19 mouse cellular contexts compared by ENCODE assay signal in the genomic region with DNA sequence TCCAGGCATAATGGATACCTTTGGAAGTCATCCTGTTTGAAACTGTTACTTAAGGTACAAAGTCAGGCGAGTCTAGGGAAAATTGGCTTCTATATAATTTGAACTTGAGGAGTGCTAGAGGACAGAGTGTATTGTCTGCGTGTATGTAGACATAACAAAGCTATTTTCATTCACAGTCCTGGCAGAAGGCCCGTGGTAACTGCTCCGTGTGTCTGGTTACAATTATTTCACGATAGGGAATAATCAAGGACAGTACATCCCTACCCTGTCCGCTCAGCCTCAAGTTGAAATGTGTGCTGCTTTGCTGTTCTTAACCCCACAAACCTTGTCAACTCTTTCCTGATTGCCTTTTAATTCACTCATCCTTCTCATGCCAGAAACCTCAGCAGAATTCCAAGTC.
DNase-seq lines count a peak whose midpoint lies in the region; ATAC-seq and TF ChIP-seq lines count a peak whose summit lies in the region.
"Had no signal": no experiment of that assay in that cellular context is flagged by ENCODE, and none has a peak within 500 bp of the region (broad histone marks: within the 10 kb centered on the region; RNA-seq: fewer than 3 reads in every experiment).

No protein-coding gene starts in this region.

- 36% methylated on average over 6 of the region's 6 CpGs for WGBS in heart, postnatal 0 days

- no peak for DNase-seq in heart, postnatal 0 days (ENCODE audit: low spot score)
- no peak for DNase-seq in heart, postnatal 14 days
- peak; percentile 55 for DNase-seq in ovary, adult 18-20 months (ENCODE audit: low spot score)
- no peak for DNase-seq in ovary, postnatal 10 days (ENCODE audit: low spot score)
- peak; percentile 23 for DNase-seq in fibroblast of lung, adult 2 months (ENCODE audit: low read depth)
- peak; percentile 50 for DNase-seq in skeletal muscle tissue, adult 2 months (ENCODE audit: low read depth, low spot score)
- no peak for DNase-seq in kidney, postnatal 14 days
- DNase-seq in T-cell, adult 2 months (ENCODE audit: low spot score): no peak
- DNase-seq: cerebellum, adult 9-11 months; heart, postnatal 4 days; kidney, adult 11 months; thymus, adult 2 months had no signal

- no peaks in the 10 kb centered on the region for H3K27me3 ChIP-seq in heart, postnatal 0 days (ENCODE audit: control insufficient read depth, insufficient read depth, low read length)
- H3K27me3 ChIP-seq: neural tube, embryonic 12.5 days had no signal

- H3K4me2 ChIP-seq in heart, postnatal 0 days (ENCODE audit: low read depth, low read length): no peak overlapping the region
- H3K4me2 ChIP-seq: limb, embryonic 12.5 days; neural tube, embryonic 12.5 days had no signal

- no peak overlapping the region for H3K9ac ChIP-seq in heart, postnatal 0 days (replicated peaks; ENCODE audit: low read depth, low read length)
- H3K9ac ChIP-seq: limb, embryonic 12.5 days; neural tube, embryonic 12.5 days had no signal

- no peak overlapping the region for H3K27ac ChIP-seq in heart, postnatal 0 days (ENCODE audit: low read depth)
- H3K27ac ChIP-seq: heart, embryonic 10.5 days; kidney, postnatal 0 days; limb, embryonic 12.5 days; neural tube, embryonic 12.5 days had no signal

- no peak for TF ChIP-seq EP300 in heart, postnatal 0 days (IDR thresholded peaks at IDR 0.05; ENCODE audit: low read depth)

- ATAC-seq in heart, postnatal 0 days (ENCODE audit: insufficient read depth, low read depth): peak; percentile 47
- ATAC-seq: forebrain, embryonic 16.5 days; hindbrain, embryonic 16.5 days had no signal

- H3K4me3 ChIP-seq in heart, postnatal 0 days (ENCODE audit: low read depth, low read length): no peak overlapping the region
- H3K4me3 ChIP-seq: erythroblast, embryonic 14.5 days; heart, embryonic 10.5 days; limb, embryonic 12.5 days; neural tube, embryonic 12.5 days had no signal

- intact Hi-C loops in heart, postnatal 14 days (cut with DNase I): no loop called here

- no peaks in the 10 kb centered on the region for H3K9me3 ChIP-seq in heart, postnatal 0 days (replicated peaks; ENCODE audit: control insufficient read depth, low read length)
- H3K9me3 ChIP-seq: heart, embryonic 10.5 days; limb, embryonic 12.5 days; neural tube, embryonic 12.5 days had no signal

- TF ChIP-seq CTCF in heart, postnatal 0 days (IDR thresholded peaks at IDR 0.05; ENCODE audit: low read depth): no peak

- no peaks in the 10 kb centered on the region for H3K4me1 ChIP-seq in heart, postnatal 0 days (ENCODE audit: control insufficient read depth, insufficient read depth)
- H3K4me1 ChIP-seq: heart, embryonic 10.5 days; limb, embryonic 12.5 days; neural tube, embryonic 12.5 days had no signal

- H3K36me3 ChIP-seq in heart, postnatal 0 days (replicated peaks; ENCODE audit: control insufficient read depth, insufficient read depth, low read length): no peaks in the 10 kb centered on the region
- H3K36me3 ChIP-seq: heart, embryonic 10.5 days; limb, embryonic 12.5 days; neural tube, embryonic 12.5 days had no signal

Comparison
In these comparisons a context has a peak if more than half of its experiments do, and no peak if none do; other contexts are left out.
1. DNase-seq: peak in ovary, adult 18-20 months (single experiment), fibroblast of lung, adult 2 months (single experiment) and skeletal muscle tissue, adult 2 months (single experiment); none in heart, postnatal 0 days (single experiment), heart, postnatal 14 days (0 of 2), ovary, postnatal 10 days (single experiment), kidney, postnatal 14 days (single experiment) and T-cell, adult 2 months (single experiment).